Mouse (Mus musculus) liver, postnatal 0 days (tissue): ENCODE measurements at regions not wholly inside any gene's neighbourhood (a gene's known extent, or its start where the extent isn't known, plus 50 kb on each side); places are given as distances from the start of the nearest gene placed in this dataset.

ENCODE experiments used
- CTCF ChIP-seq: sonication (generic); IDR thresholded peaks from 2 replicates; pipeline ENCODE4 v1.5.1; 2016; ENCODE audit warnings: antibody characterized with exemption, low read depth
- EP300 ChIP-seq: IDR thresholded peaks from 2 replicates; pipeline ENCODE4 v1.6.1; 2016; ENCODE audit warnings: antibody characterized with exemption, low read depth, mild to moderate bottlenecking

- TF ChIP-seq CTCF (no peak), EP300 (no peak)
These were observed 159.6 kb upstream of the Fam19a5 start for GRCm38 (mm10) chr15:87384279-87385066.
